Mouse (Mus musculus) urinary bladder, postnatal 36 days (tissue): ENCODE data around the gene Kntc1.
A peak's percentile ranks its signal among the peaks of the same experiment; 100 is the strongest.

Experiments used
- DNase-seq, 2 experiments: peaks; one replicate each; pipeline ENCODE4 v3.0.0; 2022; ENCODE audit warnings: low spot score in 2 of 2, mixed read lengths in 1 of 2

The Kntc1 gene

GRCm38 (mm10) chr5:123865365-123865764 lies 115.8 kb downstream of the Kntc1 start, which contains the start of gene Hcar2:
Gene Hcar2, minus strand, starts transcription at chr5:123865499.
- peak in 1 of 2 experiments; percentile 61 for DNase-seq

- no peak for DNase-seq
Measured at GRCm38 (mm10) chr5:123866457-123866856, 116.9 kb downstream of the Kntc1 start.

- DNase-seq: no peak
Measured at GRCm38 (mm10) chr5:123869615-123870014, 120.1 kb downstream of the Kntc1 start.
